Mouse (Mus musculus): ENCODE results near the gene Zfp691.

- TF ChIP-seq ZNF384 (IDR thresholded peaks at IDR 0.05; ENCODE audit: low read depth, low read length): no peak
- no peak for TF ChIP-seq ZC3H11A (IDR thresholded peaks at IDR 0.05; ENCODE audit: borderline replicate concordance, low read depth, low read length)
- no peak for TF ChIP-seq HCFC1 (IDR thresholded peaks at IDR 0.05; ENCODE audit: borderline replicate concordance, insufficient read depth, low read length)
- TF ChIP-seq MAFK (IDR thresholded peaks at IDR 0.05; ENCODE audit: insufficient read depth, low read depth, low read length): no peak
Measured at GRCm38 (mm10) chr4:119178331-119178730, 4.3 kb upstream of the Zfp691 start.

All from ES-E14 (cell line).